Mouse (Mus musculus): ENCODE measurements at regions not wholly inside any gene's neighbourhood (a gene's known extent, or its start where the extent isn't known, plus 50 kb on each side); places are given as distances from the start of the nearest gene placed in this dataset.

DNA sequence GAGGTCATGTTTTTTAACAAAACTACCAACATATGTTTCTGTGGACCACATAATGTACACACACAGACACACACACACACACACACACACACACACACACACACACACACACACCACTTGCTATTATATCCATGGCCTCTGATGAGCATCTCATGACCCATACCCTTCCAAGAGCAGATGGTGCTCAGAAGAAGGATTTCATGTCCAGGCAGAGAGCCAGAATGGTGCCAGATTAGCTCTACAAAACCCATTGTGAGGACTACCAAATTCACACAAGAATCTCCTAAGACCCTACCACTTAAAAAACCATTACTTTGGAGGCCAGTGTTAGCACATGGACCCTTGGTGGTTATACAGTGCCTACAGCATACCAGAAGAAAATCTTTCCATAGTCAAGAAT is 810.5 kb downstream of the Efnb2 start:
- H3K36me3 ChIP-seq = no peaks in the 10 kb centered on the region
- no peak overlapping the region for H3K27ac ChIP-seq
- H3K4me1 ChIP-seq (replicated peaks) = no peaks in the 10 kb centered on the region
- H3K9me3 ChIP-seq = no peaks in the 10 kb centered on the region
- DNase-seq (ENCODE audit: low spot score) = no peak
- no peaks in the 10 kb centered on the region for H3K27me3 ChIP-seq (ENCODE audit: insufficient read depth, poor library complexity, severe bottlenecking)
- no peak overlapping the region for H3K4me3 ChIP-seq

DNA sequence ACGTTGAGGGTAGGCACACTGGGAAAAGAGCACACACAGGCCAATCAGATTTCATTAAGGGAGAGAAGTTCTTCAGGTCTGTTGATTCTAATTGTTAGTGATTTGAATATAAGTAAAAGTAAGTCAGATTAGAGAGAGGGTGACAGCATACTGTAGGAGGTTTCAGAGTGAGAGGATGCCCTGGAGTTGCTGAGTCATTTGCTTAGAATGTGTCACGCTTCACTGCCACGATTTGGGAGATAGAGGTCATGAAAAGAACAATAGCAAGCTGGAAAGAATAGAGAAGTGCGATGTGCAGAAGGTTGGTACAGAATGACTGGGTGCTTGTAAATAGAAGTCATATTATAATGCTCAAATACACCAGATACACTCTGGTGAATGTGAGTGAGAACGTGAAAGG is 829.1 kb downstream of the Efnb2 start:
- 58% methylated on average over 5 of the region's 5 CpGs for WGBS
- Histone ChIP-seq H3K27me3 (ENCODE audit: insufficient read depth, poor library complexity, severe bottlenecking) (no peaks in the 10 kb centered on the region), H3K9me3 (no peaks in the 10 kb centered on the region), H3K4me3 (no peak overlapping the region), H3K27ac (no peak overlapping the region), H3K4me1 (replicated peaks) (no peaks in the 10 kb centered on the region), H3K36me3 (no peaks in the 10 kb centered on the region)
- DNase-seq (ENCODE audit: low spot score) = no peak

DNA sequence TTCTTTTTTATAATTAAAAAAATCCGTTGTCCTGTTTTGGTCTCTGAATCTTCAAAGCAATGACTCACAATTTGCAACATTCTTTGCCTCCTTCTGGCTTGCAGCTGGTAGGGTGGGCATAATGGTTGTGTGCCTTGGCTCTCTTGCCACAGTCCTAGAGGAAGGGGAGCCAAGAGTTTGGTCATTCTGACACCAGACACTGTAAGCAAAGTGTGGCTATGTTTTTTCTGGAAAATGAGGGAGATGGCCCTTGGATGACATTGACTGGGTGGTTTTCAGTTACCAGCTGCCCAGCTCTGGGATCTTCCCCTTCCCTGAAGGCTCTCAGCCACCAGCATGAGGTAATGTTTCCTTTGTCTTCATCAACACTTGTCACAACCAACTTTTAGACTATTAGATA is 833.2 kb downstream of the Efnb2 start:
- Histone ChIP-seq H3K27ac (no peak overlapping the region), H3K36me3 (no peaks in the 10 kb centered on the region), H3K9me3 (no peaks in the 10 kb centered on the region), H3K4me3 (no peak overlapping the region), H3K4me1 (replicated peaks) (no peaks in the 10 kb centered on the region), H3K27me3 (ENCODE audit: insufficient read depth, poor library complexity, severe bottlenecking) (no peaks in the 10 kb centered on the region)
- DNase-seq (ENCODE audit: low spot score) = no peak
- 71% methylated on average over 1 of the region's 1 CpGs for WGBS

DNA sequence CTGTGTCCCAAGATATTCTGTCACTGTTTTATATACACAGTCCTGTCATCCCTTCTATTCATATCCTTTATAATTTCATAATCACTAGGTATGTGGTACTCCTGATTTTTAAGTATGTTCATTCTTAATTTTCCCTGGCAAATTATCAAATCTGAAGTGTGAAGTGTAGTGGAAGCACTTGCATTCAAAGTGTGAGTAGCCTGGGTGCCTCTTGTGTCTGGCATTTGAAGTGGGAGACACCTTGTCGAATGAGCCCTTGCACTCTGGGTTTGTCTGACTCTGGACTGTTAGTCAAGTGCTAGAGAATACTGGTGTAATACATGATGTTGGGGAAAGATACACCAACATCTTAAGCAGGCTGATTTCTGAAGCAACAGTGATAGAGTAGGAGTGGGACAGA is 852.6 kb downstream of the Efnb2 start:
- H3K4me1 ChIP-seq (replicated peaks) = no peaks in the 10 kb centered on the region
- no peak for DNase-seq (ENCODE audit: low spot score)
- no peak overlapping the region for H3K27ac ChIP-seq
- H3K4me3 ChIP-seq = no peak overlapping the region
- H3K9me3 ChIP-seq = no peaks in the 10 kb centered on the region
- H3K27me3 ChIP-seq (ENCODE audit: insufficient read depth, poor library complexity, severe bottlenecking) = no peaks in the 10 kb centered on the region
- WGBS = 92% methylated on average over 1 of the region's 1 CpGs
- H3K36me3 ChIP-seq = no peaks in the 10 kb centered on the region

DNA sequence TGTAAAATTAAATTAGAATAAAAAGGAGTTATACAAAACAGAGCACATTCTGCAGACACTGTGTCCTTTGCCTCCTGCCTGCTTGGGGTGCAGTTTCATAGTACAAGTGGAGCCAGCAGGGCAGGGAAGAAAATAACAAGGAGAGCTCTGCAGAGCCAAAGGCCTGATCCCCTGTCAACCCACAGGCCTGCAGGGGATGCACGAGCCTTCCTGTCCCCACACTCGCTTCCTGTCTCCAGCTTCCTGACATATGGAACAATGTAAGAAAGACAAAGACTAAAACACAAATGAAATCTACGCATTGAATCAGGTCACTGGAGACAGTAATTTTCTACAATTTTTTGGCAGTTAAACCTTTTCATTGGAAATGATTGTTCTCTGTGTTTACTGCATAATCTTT is 861.8 kb downstream of the Efnb2 start:
- Histone ChIP-seq H3K4me1 (replicated peaks) (no peaks in the 10 kb centered on the region), H3K27ac (no peak overlapping the region), H3K27me3 (ENCODE audit: insufficient read depth, poor library complexity, severe bottlenecking) (no peaks in the 10 kb centered on the region), H3K9me3 (no peaks in the 10 kb centered on the region), H3K36me3 (no peaks in the 10 kb centered on the region), H3K4me3 (no peak overlapping the region)
- DNase-seq (ENCODE audit: low spot score) = no peak
- WGBS = 68% methylated on average over 3 of the region's 3 CpGs

DNA sequence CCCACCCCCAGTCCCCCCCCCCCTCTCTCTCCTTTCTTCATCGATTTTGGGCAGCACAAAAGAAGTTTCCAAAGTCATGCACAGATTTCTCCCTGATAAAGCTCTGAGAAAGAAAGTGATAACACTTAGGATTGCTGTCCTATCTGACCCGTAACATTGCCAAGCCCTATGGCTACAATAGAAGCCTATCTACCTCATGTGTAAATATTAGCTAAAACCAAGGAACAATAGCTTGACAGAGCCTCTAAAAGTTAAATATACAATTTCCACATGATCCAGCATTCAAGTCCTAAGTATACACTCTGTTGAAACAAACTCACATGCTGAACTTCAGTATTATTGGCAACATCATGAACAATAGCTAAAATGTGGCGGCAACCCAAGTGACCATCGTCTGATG is 864.9 kb downstream of the Efnb2 start:
- 80% methylated on average over 4 of the region's 4 CpGs for WGBS

DNA sequence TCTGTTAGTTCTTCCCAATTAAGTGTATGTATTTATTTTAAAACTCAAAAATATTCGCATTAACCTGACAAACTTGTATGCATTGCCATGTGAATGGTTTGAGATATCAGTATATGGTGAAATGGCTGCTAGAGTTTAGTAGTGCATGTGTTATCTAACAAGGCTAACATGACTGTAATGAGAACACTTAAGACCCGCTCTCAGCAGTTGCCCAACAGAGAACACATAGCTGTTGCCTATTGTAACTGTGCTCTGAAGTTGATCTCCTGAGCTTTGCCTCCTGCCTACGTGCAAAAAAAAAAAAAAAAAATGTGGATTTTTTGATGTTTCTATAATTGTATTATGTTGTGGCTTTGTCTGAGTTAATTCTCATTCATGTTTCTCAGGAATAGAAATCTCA is 897.2 kb downstream of the Efnb2 start:
- no peak overlapping the region for H3K4me3 ChIP-seq
- H3K36me3 ChIP-seq = no peaks in the 10 kb centered on the region
- no peak overlapping the region for H3K27ac ChIP-seq
- no peak for DNase-seq (ENCODE audit: low spot score)
- WGBS = 74% methylated on average over 3 of the region's 3 CpGs
- no peaks in the 10 kb centered on the region for H3K4me1 ChIP-seq (replicated peaks)
- H3K9me3 ChIP-seq = no peaks in the 10 kb centered on the region
- no peaks in the 10 kb centered on the region for H3K27me3 ChIP-seq (ENCODE audit: insufficient read depth, poor library complexity, severe bottlenecking)

More for the DNA sequence above, 864.9 kb downstream of the Efnb2 start:
- no peaks in the 10 kb centered on the region for H3K36me3 ChIP-seq
- H3K27ac ChIP-seq = no peak overlapping the region
- H3K27me3 ChIP-seq (ENCODE audit: insufficient read depth, poor library complexity, severe bottlenecking) = no peaks in the 10 kb centered on the region
- no peak overlapping the region for H3K4me3 ChIP-seq
- no peaks in the 10 kb centered on the region for H3K9me3 ChIP-seq
- no peaks in the 10 kb centered on the region for H3K4me1 ChIP-seq (replicated peaks)
- DNase-seq (ENCODE audit: low spot score) = no peak

DNA sequence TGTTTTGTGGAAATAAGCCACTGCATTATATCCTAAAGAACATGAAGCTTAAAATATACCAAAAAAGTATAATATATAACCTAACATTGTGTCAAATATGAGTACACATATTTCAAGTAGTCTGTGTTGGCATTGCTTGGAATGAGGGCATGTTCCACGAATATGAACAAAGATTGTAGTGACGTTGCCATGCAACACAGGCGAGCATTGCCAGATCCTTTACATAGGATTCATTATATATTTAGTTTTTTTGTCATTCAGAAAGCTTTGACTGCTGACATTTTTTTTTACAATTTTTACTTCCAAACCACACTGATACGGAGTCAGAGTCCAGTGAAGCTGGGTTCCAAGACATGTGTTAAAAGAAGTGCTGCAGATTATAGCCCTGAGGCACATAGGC is 900.1 kb downstream of the Efnb2 start:
- no peaks in the 10 kb centered on the region for H3K36me3 ChIP-seq
- no peaks in the 10 kb centered on the region for H3K4me1 ChIP-seq (replicated peaks)
- H3K9me3 ChIP-seq = no peaks in the 10 kb centered on the region
- 84% methylated on average over 4 of the region's 4 CpGs for WGBS
- DNase-seq (ENCODE audit: low spot score) = no peak
- H3K27ac ChIP-seq = no peak overlapping the region
- no peaks in the 10 kb centered on the region for H3K27me3 ChIP-seq (ENCODE audit: insufficient read depth, poor library complexity, severe bottlenecking)
- no peak overlapping the region for H3K4me3 ChIP-seq

DNA sequence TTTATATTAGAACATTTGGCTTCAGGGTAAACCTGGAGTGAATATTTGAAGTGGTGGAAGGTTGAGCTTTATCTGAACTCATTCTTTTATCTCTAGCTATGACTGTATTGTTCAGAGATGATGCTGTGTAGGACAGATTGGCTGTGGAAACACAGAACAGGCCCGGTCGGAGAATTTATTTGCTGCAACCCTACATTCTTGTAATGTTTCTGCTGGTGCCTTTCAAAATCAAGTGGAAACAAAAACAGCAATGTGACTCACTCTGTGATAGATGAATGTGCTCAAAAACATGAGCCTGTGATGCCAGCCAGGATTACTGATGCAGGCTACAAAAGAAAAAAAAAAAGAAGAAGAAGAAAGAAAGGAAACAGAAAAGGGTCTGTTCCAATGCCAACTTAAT is 928.3 kb downstream of the Efnb2 start:
- Histone ChIP-seq H3K27me3 (ENCODE audit: insufficient read depth, poor library complexity, severe bottlenecking) (no peaks in the 10 kb centered on the region), H3K36me3 (no peaks in the 10 kb centered on the region), H3K9me3 (no peaks in the 10 kb centered on the region), H3K4me1 (replicated peaks) (no peaks in the 10 kb centered on the region), H3K4me3 (no peak overlapping the region), H3K27ac (no peak overlapping the region)
- WGBS = 83% methylated on average over 2 of the region's 2 CpGs
- DNase-seq (ENCODE audit: low spot score) = no peak

DNA sequence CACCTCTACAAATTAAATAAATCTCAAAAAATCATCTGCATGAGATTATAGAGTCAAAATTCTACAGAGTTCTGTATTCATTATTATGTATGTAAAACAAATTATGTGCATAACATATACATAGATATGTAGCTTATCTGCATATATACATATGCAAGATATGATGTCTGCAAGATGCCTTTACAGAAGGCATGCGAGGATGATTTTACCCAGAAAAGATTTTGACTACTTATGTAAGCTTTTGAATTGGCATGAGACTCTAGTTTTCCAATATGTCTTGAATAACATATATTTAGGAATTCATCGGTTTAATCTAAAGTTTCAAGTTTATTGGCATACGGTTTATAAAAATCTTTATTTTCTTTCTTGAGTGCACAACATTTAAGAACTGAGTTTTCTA is 939.2 kb downstream of the Efnb2 start:
- no peaks in the 10 kb centered on the region for H3K4me1 ChIP-seq (replicated peaks)
- 96% methylated on average over 3 of the region's 3 CpGs for WGBS
- H3K4me3 ChIP-seq = no peak overlapping the region
- no peaks in the 10 kb centered on the region for H3K36me3 ChIP-seq
- H3K27me3 ChIP-seq (ENCODE audit: insufficient read depth, poor library complexity, severe bottlenecking) = no peaks in the 10 kb centered on the region
- DNase-seq (ENCODE audit: low spot score) = no peak
- H3K27ac ChIP-seq = no peak overlapping the region
- no peaks in the 10 kb centered on the region for H3K9me3 ChIP-seq

DNA sequence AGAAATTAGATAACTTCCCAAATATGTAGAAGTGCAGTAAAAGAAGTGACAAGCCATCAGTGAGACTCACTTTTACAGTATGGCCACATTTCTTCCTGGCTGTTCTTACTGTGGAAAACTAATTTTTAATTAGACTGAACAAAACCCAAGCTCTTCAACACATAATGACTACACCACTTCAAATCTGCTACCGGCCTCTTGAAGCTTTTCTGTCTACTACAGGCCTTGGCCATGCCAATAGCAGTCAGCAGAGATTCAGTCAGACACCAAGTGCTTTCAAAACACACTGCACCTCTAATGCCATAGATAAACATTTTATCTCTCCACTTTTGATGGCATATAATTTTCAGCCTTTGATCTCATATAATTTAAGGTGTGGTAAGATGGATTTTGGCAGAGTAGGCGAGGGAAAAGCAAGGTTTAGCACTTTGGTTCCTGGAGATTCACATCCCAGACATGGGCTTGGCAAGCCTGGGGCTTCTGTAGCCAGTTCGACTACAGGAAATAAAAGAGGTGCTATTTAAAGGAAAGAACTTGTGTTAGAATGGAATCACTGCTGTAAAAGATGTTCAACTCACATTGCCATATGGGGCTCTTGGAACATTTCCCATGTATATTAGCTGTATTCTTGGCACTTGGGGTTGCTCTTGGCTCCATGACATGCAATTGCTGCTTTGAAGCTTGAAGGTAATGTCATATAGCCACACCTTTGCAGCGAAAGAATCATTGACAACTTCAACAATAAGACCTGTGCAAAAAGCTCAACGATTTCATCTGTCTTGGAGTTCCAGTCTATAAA is 941.9 kb downstream of the Efnb2 start:
- Histone ChIP-seq H3K9me3 (no peaks in the 10 kb centered on the region), H3K4me1 (replicated peaks) (no peaks in the 10 kb centered on the region), H3K36me3 (no peaks in the 10 kb centered on the region), H3K27ac (no peak overlapping the region), H3K4me3 (no peak overlapping the region), H3K27me3 (ENCODE audit: insufficient read depth, poor library complexity, severe bottlenecking) (no peaks in the 10 kb centered on the region)
- no peak for DNase-seq (ENCODE audit: low spot score)
- 86% methylated on average over 5 of the region's 5 CpGs for WGBS

DNA sequence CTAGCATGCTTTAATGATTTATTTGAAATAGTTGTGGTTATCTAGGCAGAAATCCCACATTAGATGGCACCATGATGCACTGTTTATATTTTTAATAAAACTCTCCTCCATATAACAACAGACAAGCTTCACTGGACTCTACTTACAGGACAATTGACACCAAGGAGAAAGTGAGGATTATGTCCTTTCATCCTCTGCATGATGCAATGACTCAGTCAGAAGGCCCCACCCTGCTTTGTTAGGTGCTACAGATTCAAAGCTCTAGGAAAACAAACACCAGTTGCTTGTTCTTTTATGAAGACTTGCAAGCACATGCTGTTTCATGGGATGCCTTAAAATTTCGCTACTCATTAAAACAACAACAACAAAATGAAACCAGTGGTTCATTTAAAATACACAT is 950.3 kb downstream of the Efnb2 start:
- Histone ChIP-seq H3K27me3 (ENCODE audit: insufficient read depth, poor library complexity, severe bottlenecking) (no peaks in the 10 kb centered on the region), H3K9me3 (no peaks in the 10 kb centered on the region), H3K4me1 (replicated peaks) (no peaks in the 10 kb centered on the region), H3K4me3 (no peak overlapping the region), H3K27ac (no peak overlapping the region), H3K36me3 (no peaks in the 10 kb centered on the region)
- DNase-seq (ENCODE audit: low spot score) = no peak
- 71% methylated on average over 1 of the region's 1 CpGs for WGBS

DNA sequence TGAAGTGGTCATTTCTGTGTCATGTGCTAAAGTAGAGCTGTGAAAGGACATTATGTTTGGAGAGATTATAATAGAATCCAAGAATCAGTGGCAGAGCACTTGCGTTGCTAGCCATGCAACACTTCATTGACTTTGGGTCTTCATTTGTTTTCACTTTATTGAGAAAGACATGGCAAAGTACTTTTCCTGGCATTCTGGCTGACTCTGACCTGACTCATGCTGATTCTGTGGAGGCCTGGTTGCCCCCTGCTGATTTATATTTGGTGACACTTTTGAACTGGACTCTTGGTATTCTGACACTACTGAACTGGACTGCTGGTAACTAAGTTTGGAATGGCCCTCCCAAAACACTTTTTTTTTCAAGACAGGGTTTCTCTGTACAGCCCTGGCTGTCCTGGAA is 951.6 kb downstream of the Efnb2 start:
- no peaks in the 10 kb centered on the region for H3K27me3 ChIP-seq (ENCODE audit: insufficient read depth, poor library complexity, severe bottlenecking)
- H3K4me1 ChIP-seq (replicated peaks) = no peaks in the 10 kb centered on the region
- H3K9me3 ChIP-seq = no peaks in the 10 kb centered on the region
- H3K4me3 ChIP-seq = no peak overlapping the region
- no peaks in the 10 kb centered on the region for H3K36me3 ChIP-seq
- WGBS = 82% methylated on average over 1 of the region's 1 CpGs
- H3K27ac ChIP-seq = no peak overlapping the region
- DNase-seq (ENCODE audit: low spot score) = no peak

Measured in hindbrain, embryonic 10.5 days (tissue).